ENCODE assay signal across 8 mouse cellular contexts in genomic region chr11:62496151-62496715, GRCm38 (mm10). TPM values are rescaled to one million over a fixed set of nuclear protein-coding genes. Genes with fewer than 3 reads are reported as not detected.
A peak's percentile ranks its signal among the peaks of the same experiment; 100 is the strongest.
DNase-seq lines count a peak whose midpoint lies in the region; ATAC-seq and TF ChIP-seq lines count a peak whose summit lies in the region.

No protein-coding gene starts in this region.

- no peak overlapping the region for H3K9ac ChIP-seq in intestine, embryonic 15.5 days
- H3K9ac ChIP-seq in forebrain, embryonic 13.5 days, result no peak overlapping the region

- H3K4me1 ChIP-seq in G1E (ENCODE audit: insufficient read depth, low read depth, low read length), result peaks cover 25% of the 10 kb centered on the region
- H3K4me1 ChIP-seq in intestine, embryonic 15.5 days (replicated peaks), result peaks cover 21% of the 10 kb centered on the region
- H3K4me1 ChIP-seq in forebrain, embryonic 13.5 days, result peaks cover 8% of the 10 kb centered on the region

- no peak overlapping the region for H3K4me3 ChIP-seq in G1E (ENCODE audit: low read depth, low read length)
- no peak overlapping the region for H3K4me3 ChIP-seq in intestine, embryonic 15.5 days (replicated peaks)
- no peak overlapping the region for H3K4me3 ChIP-seq in forebrain, embryonic 13.5 days

- H3K4me2 ChIP-seq in intestine, embryonic 15.5 days (replicated peaks), result no peak overlapping the region
- H3K4me2 ChIP-seq in forebrain, embryonic 13.5 days, result no peak overlapping the region

- no peaks in the 10 kb centered on the region for H3K9me3 ChIP-seq in G1E (replicated peaks)
- no peaks in the 10 kb centered on the region for H3K9me3 ChIP-seq in intestine, embryonic 15.5 days
- H3K9me3 ChIP-seq in forebrain, embryonic 13.5 days (replicated peaks), result no peaks in the 10 kb centered on the region

- peak; percentile 67 for TF ChIP-seq CTCF in G1E (IDR thresholded peaks at IDR 0.05; ENCODE audit: low read depth, low read length)

- peak; percentile 22; the same call in 1 of the 2 replicates for ATAC-seq in G1E (ENCODE audit: extremely low read depth, insufficient number of reproducible peaks, low FRiP score, poor library complexity, severe bottlenecking)
- ATAC-seq in intestine, embryonic 15.5 days, result no peak
- peak; percentile 63; the same call in 1 of the 2 replicates for ATAC-seq in neutrophil, adult 5-6 weeks (ENCODE audit: extremely low read depth, insufficient number of reproducible peaks, low FRiP score, poor library complexity, severe bottlenecking)
- no peak for ATAC-seq in forebrain, embryonic 13.5 days

- DNase-seq in kidney, adult 9 months, result peak; percentile 37
- DNase-seq in kidney, adult 8-10 months, result no peak
- DNase-seq in G1E (ENCODE audit: low spot score), result peak; percentile 32
- DNase-seq in cerebellum, postnatal 14 days, result peak; percentile 38 to 55
- no peak for DNase-seq in yolk sac, embryonic 10.5 days (ENCODE audit: low spot score)

- WGBS in intestine, embryonic 15.5 days, result 69% methylated on average over 5 of the region's 5 CpGs
- 65% methylated on average over 5 of the region's 5 CpGs for WGBS in forebrain, embryonic 13.5 days

- peak overlapping the region; percentile 92; the same call in 1 of the 2 replicates for H3K27ac ChIP-seq in intestine, embryonic 15.5 days
- H3K27ac ChIP-seq in forebrain, embryonic 13.5 days, result no peak overlapping the region

- peaks cover 31% of the 10 kb centered on the region for H3K36me3 ChIP-seq in G1E (replicated peaks)
- H3K36me3 ChIP-seq in intestine, embryonic 15.5 days, result no peaks in the 10 kb centered on the region
- H3K36me3 ChIP-seq in forebrain, embryonic 13.5 days (ENCODE audit: poor library complexity, severe bottlenecking), result no peaks in the 10 kb centered on the region

- H3K27me3 ChIP-seq in G1E (ENCODE audit: insufficient read depth, low read length), result no peaks in the 10 kb centered on the region
- no peaks in the 10 kb centered on the region for H3K27me3 ChIP-seq in intestine, embryonic 15.5 days (replicated peaks)
- no peaks in the 10 kb centered on the region for H3K27me3 ChIP-seq in forebrain, embryonic 13.5 days

RNA-seq across cellular contexts. Expression of gene Ncor1, which starts 37.9 kb away (rescaled TPM):
- total RNA-seq in G1E (2014; fragmentation: Nextera tagmentation) (629 and 697 TPM in 2 replicates), G1E (2017) (167 and 214 TPM in 2 replicates)
- 69.9 and 77.2 TPM in 2 replicates for polyA plus RNA-seq in G1E (2012)
- polyA plus RNA-seq in intestine, embryonic 15.5 days (2015; fragmentation: Nextera tagmentation; extraction: Ambion mirVana), result 134 and 141 TPM in 2 replicates
- 448 and 551 TPM in 2 replicates for total RNA-seq in neutrophil, adult 5-6 weeks (2017)
- 120 and 170 TPM in 2 replicates for polyA plus RNA-seq in forebrain, embryonic 13.5 days (2015; fragmentation: Nextera tagmentation; extraction: Ambion mirVana)

RNA-seq across cellular contexts. Expression of gene Pigl, which starts 38.0 kb away (rescaled TPM):
- total RNA-seq in G1E (2014; fragmentation: Nextera tagmentation) (32.9 TPM in 2 replicates), G1E (2017) (4.8 and 5.3 TPM in 2 replicates)
- 2.8 and 2.9 TPM in 2 replicates for polyA plus RNA-seq in G1E (2012)
- 11.6 and 11.8 TPM in 2 replicates for polyA plus RNA-seq in intestine, embryonic 15.5 days (2015; fragmentation: Nextera tagmentation; extraction: Ambion mirVana)
- 9.9 and 13.9 TPM in 2 replicates for total RNA-seq in neutrophil, adult 5-6 weeks (2017)
- polyA plus RNA-seq in forebrain, embryonic 13.5 days (2015; fragmentation: Nextera tagmentation; extraction: Ambion mirVana), result 6.2 and 7.6 TPM in 2 replicates

RNA-seq across cellular contexts. Expression of gene Cenpv, which starts 42.8 kb away (rescaled TPM):
- 111 and 131 TPM in 2 replicates for total RNA-seq in G1E (2014; fragmentation: Nextera tagmentation)
- total RNA-seq in G1E (2017), result 67.5 and 81.9 TPM in 2 replicates
- 191 and 202 TPM in 2 replicates for polyA plus RNA-seq in G1E (2012)
- 35.6 and 44.9 TPM in 2 replicates for polyA plus RNA-seq in intestine, embryonic 15.5 days (2015; fragmentation: Nextera tagmentation; extraction: Ambion mirVana)
- total RNA-seq in neutrophil, adult 5-6 weeks (2017), result 1.7 and 9.0 TPM in 2 replicates
- polyA plus RNA-seq in forebrain, embryonic 13.5 days (2015; fragmentation: Nextera tagmentation; extraction: Ambion mirVana), result 74.4 and 78.7 TPM in 2 replicates

RNA-seq across cellular contexts. Expression of gene Ubb, which starts 54.7 kb away (rescaled TPM):
- total RNA-seq in G1E (2014; fragmentation: Nextera tagmentation) (814 and 964 TPM in 2 replicates), G1E (2017) (1,083 and 1,103 TPM in 2 replicates)
- polyA plus RNA-seq in G1E (2012), result 1,429 and 2,208 TPM in 2 replicates
- 2,561 and 2,687 TPM in 2 replicates for polyA plus RNA-seq in intestine, embryonic 15.5 days (2015; fragmentation: Nextera tagmentation; extraction: Ambion mirVana)
- 1,420 and 1,558 TPM in 2 replicates for total RNA-seq in neutrophil, adult 5-6 weeks (2017)
- 4,545 and 4,559 TPM in 2 replicates for polyA plus RNA-seq in forebrain, embryonic 13.5 days (2015; fragmentation: Nextera tagmentation; extraction: Ambion mirVana)

Comparison
In these comparisons a context has a peak if more than half of its experiments do, and no peak if none do; other contexts are left out.
1. DNase-seq: peak in kidney, adult 9 months (single experiment), G1E (single experiment) and cerebellum, postnatal 14 days (2 of 2); none in kidney, adult 8-10 months (0 of 2) and yolk sac, embryonic 10.5 days (single experiment).
2. ATAC-seq: peak in G1E (single experiment) and neutrophil, adult 5-6 weeks (single experiment); none in intestine, embryonic 15.5 days (single experiment) and forebrain, embryonic 13.5 days (single experiment).